Mouse (Mus musculus): ENCODE results near the gene Bach2.

Bach2 gene

DNA sequence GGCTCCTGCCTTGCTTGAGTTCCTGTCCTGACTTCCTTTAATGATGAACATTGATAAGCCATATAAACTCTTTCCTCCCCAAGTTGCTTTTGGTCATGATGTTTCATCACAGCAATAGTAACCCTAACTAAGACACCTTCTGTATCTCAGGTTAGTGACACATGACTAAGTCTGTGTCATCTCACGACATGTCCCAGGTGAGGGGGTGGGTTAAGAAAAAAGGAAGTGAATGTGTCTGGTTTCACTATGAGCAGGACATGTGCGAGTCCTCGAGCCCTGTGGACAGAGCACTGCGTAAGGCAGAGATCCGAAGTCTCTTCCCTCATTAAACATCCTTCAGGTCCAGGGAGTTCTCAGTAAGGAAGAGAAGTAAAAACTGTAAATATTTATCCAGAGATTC lies 162.9 kb downstream of the Bach2 start:
- no peak for DNase-seq

DNA sequence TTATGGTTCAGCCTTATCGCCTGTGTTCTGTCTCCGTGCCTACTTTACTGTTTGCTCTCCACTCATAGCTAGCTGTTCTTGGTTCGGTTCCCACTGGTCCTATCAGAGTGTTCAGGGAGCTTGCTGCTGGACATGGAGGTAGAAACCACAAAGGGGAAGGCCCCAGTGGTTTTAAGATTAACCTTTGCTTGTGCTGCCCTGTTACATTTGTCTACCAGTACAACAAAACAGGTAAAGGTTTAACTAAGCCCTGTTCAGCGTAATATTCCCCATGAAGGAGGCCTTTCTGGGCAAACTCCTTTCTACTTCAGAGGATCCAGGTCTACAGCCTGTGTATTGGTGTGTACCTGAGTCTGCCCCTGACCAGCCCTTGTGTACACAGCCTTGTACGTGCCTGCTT lies 164.9 kb downstream of the Bach2 start:
- DNase-seq = no peak

DNA sequence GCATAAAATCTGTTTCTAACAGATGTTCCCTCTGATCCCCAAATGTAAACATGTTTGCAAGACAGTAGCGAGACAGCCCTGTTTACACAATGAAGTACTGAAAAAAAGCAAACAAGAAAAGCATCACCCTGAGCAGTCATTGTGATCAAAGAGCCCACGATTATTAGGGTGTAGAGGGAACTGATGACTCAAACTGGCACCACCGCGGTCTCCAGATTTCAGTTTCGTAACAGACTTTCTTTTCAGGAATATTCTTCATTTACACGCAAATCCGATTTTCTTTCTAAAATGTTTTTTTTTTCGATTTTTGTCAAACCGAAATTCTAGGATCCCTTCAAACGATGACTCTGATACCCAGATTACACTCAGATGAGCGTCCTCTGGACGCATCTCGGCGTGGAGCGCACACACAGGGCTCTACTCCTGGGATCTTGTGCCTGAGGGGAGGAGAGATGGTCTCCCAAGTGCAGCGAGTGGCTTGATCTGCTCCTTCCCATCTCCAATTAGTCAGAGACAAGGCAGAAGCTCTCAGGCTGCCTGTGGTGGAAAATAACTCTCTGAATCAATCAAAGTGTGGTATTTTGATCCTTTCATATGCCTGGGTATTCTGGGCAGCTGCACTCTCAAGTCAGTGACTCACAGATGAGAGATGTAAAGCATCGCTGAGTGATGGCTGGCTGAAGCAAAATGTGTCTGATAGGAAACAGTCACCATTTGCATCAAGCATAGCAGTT lies 166.7 kb downstream of the Bach2 start:
- DNase-seq = no peak

DNA sequence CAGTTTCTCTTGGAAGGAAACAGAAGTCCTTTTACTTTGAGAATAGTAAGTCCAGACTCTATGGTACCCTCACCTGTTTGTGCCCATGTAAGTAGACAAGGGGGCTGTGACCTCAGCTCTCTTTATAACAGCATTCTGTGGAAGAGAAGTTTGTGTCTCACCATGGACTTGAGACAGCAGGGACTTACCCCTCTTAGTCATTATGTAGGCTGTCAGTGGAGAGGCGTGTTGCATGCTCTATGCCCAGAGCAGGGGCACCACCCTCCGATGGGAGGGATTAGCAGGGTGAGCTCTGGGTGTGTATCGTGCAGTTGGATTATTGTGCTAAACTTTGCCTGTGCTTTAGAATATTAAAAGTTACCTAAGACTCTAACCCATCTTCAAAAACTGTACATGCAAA lies 167.4 kb downstream of the Bach2 start:
- no peak for DNase-seq

DNA sequence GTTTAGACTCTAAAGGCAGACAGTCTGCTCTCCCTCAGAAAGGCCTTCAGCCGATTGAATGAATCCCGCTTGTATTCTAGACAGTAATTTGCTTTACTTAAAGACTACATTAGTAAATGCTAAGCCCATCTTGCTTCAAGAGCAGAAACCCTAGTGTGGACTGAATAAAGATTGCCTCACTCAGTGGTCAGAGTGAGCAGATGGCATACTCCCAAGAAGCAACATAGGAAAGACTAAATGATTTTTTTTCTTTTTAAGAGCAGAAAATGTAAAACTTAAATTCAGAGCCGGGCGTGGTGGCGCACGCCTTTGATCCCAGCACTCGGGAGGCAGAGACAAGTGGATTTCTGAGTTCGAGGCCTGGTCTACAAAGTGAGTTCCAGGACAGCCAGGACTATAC lies 169.9 kb downstream of the Bach2 start:
- DNase-seq = no peak

DNA sequence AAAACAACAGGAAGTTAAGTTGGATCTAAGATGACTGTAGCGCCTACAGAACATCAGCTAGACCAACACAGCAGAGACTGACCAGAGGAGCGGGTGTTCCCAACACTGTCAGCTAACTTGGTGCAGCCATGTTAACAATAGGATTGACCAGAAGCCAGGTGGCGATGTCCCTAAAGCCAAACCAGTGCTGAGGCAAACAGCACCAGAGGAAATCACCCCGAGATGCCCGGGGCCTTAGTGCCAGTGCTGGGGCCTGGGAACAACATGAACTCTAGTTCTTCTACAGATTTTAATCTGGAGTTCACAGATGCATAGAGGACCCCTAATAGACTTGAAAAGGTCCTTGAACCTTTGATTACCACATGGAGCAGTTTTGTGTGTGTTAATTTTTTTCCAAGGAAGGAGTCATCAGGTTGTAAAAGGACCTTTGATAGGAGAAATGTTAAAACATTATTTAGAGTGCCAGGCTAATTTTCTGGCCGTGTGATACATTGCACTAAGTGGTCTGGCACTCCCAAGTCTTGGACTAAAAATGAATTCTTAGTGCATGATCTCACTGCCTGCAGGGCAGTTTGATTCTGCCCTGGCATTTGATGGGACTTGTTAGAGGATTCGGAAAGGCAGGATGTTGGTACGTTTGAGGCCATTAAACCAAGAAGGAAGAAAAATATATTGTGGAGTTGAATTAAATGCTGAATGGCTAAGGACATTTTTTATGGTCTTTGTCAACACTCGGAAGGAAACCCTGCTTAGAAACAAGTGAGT lies 170.7 kb downstream of the Bach2 start:
- no peak for DNase-seq

DNA sequence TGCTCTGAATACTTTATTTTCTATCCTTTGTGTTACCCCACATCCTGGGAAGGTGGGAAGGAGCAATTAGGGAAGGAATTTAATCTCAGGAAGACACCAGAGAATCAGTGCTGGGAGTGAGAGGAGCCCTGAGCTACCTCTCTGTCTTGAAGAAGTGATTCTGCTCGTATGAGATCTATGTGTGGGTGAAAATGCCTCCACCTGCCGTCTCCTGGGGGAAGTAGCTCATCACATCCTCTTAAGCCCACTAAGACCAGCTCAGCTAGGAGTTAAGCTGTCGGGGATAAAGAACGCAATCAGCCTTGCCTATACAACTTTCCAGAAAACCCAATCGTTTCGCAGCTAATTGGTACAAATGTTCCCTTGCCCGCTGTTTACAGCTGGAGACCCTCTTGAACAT lies 174.5 kb downstream of the Bach2 start:
- DNase-seq = no peak

DNA sequence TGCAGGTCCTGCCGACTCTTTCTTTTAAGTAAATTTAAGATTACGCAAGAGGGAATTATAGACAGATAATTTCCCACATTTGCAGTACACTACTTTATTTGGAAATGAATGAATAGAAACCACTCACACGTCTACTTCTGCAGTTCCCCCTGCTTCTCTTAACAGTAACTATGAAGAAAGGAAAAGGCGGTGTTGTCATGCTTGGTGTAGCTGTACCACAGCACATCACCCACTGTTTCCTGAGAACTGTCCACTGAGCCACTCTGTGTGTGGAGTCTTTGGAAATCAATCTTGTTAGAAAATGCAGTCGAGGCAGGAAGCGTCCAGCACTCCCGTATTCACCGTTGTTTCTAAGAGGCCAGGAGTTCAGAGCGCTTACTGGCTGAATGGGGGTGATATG lies 174.9 kb downstream of the Bach2 start:
- DNase-seq = no peak

DNA sequence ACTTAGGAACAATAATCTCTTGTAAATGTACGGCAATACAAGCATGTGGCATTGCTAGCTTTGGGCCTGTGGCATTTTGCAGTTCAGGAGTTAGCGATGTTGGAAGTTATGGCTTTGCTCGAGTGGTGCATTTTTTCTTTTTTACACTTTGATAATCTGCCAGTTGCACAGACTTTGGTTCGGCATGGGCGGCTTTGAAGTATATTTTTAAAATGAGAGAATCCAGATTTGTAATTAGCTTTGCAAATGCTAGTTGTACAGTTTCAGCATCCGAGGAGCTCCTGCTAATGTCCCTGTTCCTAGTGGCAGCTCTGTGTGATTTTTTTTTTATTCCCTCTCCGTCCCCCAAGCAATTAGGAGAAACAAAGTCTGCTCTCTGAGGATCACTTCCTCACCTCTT lies 176.4 kb downstream of the Bach2 start:
- DNase-seq = no peak

DNA sequence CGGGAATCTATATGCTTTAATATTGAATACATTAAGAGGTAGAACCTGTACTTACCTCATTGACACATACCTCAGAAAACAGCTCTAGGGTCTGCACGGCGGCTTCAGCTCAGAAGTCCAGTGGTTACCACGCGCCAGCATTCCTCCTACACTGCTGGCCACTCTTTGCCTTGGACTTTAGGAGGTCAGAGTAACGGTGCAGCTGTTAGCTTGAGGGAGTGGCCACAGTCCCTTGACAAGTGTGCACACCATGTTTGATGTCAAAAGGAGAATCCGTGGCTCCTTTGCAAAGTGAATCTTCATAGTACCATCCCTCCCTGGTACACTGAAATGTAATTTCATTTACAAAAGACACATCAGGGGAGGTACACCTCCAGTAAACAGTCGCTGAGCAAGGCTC lies 179.3 kb downstream of the Bach2 start:
- no peak for DNase-seq

DNA sequence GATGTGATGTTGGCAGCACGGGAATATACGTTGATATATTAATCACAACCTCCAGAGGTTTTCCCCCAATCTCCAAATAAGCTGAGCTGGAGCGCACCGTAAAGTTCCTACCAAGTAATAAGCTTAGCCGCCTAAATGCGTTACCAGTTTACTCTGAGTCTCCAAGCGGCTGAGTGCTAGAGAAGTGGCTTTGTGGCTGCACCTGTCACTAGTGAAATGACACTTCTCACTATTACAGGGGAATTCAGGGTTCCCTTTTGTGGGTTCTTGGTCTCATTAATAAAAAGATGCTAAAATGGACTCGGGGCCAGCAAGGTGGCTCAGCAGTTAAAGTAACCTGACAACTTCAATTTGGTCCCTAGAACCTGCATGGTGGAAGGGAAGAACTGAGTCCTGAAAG lies 183.0 kb downstream of the Bach2 start:
- DNase-seq = no peak

DNA sequence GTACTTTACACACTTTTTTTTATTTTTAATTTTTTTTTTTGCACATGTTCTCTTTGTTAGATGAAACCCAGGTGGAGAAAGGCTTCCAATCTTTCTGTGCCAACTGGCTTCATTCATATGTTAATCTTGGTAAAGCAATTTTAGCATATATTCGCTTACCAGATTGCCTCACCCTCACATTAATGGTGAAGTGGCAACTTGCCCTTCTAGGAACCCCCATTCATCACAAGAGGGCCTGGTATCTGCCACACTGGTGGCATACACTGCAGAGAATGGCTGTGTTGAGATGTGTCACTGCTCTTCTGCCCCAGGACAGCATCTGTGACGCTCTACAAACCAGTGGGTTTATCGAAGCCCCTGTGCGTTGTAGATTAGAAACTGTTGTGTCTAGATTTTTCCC lies 183.8 kb downstream of the Bach2 start:
- DNase-seq = no peak

DNA sequence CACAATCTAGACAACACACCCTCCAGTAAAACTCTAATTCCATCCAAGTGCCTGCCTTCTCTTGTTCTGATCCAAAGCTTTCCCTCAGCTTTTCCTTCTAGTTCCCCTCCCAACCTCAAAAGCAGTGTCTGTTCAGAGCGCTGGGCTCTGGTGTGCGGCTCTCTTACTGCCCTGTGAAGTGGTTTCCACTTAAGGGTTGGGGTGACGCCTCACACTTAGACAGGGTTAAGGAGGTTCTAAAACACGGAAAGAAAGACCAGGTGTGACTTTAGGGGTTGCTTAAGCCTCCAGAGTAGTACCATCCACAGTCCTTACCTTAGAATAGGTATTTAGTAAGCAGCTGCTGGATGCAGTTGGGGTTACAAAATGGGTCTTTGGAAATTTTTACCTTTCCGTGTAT lies 185.1 kb downstream of the Bach2 start:
- DNase-seq = no peak

DNA sequence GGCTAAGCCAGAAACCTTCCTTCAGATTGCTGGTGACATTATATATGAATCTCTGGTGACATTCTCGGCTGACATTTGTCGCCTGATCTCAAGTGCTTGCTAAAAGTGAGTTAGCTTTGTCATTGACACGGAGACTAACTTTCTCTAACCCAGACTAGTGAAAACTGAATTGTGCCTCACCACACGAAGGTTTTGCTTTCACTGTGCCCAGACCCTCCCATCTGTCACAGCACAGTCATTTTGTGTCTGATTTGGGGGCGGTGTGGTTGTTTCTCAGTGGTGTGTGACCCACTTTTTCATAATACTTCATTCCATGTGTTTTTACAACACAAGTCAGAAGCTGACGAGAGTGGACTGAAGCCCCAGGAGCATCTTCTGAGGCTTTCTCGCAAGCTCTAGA lies 185.8 kb downstream of the Bach2 start:
- DNase-seq = no peak

DNA sequence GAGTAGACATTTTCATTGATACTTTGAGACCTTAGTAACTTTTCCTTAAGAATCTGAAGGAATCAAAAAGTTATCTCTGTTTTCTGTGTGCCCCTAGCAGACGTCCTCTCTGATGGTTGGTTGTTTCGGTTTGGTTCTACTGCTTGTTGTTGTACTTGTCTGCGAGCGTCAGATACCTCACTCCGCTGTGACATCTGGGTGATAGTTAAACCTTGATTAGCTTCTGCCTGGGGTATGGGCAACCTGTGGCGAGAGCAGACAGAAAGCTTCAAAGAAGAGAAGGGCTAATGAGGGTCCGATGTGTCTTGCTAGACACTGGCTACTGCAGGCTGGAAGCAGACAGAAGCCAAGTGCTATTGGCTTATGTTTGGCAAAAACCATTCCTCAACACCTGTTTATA lies 186.5 kb downstream of the Bach2 start:
- DNase-seq = no peak

DNA sequence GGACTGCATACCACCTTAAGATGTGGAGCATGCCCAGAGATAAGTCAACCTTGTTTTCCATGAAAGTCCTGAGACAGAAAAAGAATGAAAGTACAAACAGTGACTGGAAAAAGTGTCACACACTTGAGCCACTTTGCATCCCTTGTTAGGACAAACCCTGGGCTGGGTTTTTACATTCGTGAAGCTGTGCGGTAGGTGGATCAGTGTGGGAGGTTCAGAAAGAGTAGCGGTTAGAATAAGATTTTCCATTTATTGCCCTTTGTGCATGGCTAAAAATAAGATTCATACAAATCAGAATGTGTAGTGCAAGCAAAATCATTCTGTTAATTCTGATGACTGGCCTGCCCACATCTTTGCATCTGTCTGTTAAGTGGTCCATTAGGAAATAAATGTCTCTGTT lies 187.0 kb downstream of the Bach2 start:
- no peak for DNase-seq

DNA sequence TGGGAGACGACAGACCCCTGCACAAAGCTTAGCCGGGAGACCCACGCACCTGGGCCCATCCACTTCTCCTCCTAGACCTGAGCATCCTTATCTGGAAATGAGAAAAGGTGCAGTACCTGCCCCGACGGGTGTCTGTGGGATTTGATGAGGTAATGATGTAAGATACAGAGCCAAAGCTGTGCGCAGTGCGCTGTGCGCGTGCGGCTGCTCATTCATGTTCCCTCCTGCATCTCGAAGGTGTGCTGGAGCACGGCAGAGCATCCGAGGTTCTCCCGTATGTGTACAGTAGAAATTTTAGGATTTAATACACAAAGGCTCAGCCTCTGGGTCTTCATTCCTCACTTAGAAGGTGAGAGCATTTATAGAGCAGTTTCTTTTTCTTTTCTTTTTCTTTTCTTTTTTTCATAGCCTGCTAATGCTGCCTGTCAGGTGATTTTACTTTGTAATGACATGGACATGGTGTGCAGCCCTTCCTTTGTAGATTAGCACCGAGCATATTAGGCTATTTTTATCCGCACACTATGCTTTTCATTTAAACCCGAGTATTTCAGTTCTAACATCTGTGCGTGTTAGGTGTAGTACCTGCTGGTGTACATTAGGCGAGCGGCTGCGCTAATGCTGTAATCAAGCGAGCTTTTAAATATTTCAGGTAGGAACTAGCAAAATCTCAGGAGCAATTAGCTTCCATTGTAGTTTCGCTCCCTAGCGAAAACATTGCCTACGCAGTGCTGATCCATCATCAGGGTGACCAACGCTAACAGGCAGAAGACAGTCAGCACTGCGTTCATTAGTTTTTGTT lies 188.4 kb downstream of the Bach2 start:
- no peak for DNase-seq

DNA sequence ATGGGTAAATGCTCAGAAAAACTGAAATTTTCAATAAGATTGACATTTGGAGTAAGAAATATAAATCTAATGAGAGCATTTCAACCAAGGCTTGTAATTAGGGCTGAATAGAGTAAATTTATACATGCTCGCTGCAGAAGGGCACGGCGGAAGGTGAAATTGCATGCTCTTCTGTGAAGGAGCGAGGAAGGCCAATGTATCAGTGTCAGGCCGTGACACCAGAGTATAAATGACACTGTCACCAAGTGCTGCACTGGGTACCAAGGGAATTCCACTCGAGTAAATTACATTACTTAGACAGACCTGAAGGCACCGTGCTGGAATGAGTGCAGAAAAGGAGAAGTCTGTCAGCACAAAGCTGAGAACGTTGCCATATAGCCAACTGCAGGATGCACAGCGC lies 190.1 kb downstream of the Bach2 start:
- DNase-seq = no peak

DNA sequence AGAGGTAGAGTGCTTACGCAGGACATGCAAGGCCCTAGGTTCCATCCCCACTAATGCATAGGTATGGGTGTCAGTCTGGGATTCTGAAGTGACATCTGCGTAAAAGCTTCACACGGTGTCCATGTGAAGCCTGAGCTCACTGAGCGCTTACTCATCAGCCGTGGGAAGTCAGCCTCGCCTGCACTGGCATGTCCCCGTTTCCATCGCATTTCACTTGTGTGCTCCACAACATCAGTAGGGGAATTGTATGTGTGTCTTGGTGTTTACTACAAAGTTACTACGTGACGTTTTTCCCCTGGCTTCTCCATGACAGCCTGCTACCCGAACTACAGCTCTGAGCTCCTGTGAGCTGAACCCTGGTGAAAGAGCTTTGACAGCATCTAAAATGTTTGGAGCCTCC lies 191.5 kb downstream of the Bach2 start:
- DNase-seq = no peak

DNA sequence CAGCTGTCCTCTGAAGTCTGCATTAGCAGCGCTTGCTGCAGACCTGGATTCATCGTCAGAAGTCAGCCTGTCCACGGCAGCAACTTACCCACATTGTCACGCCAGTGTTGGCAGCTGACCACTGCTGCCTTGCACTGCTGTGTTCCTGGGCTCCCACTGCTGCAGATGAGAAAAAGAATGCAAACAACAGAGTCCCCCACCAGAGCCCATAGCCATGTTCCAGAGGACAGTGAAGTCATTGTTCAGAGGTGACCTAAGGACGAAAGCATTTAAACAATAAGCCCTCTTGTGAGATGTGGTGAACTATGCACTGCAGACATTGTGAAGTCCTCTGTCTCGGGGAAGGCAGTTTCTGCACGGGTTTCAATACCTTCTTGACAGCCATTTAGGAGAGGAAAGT lies 192.4 kb downstream of the Bach2 start:
- DNase-seq = no peak

DNA sequence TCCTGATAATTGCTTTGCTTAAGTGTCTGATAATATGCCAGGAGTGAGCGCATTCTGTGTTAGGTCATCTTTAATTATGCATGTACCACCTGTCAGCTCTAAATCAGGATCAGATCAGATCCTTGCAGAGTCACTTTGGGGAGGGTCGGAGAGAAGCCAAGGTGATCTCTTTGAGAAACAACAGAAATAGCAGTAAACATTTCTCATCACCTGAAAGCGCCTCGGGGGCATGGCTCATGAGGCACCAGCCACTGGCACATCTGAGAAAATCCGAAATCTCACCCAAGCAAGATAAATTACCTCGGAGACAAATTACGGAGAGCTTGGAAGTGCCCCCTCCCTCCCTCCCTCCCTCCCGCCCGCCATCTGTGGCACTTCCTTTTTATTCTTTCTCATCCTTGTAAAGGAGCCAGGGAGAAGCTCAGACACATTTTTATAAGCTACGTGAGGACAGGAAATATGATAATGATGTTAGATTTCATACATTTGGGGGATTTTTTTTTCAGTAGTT lies 193.7 kb downstream of the Bach2 start:
- no peak for DNase-seq

DNA sequence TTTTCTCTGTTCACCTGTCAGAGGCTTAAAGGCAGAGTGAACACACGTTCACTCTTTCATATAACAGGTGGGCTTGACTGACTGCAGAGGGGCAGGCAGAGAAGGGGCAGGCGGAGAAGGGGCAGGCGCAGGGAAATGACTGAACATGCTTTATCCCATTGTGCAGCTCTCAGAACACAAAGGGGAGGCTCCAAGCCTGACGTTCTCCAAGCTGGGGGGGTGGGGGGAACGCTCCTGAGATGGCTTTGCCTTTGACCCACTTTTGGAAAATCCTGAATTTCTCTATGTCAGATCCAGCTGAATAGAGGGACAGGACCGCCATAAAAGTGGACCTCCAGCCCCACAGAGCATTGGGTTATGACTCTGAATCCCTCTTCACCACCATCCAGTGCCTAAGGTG lies 194.3 kb downstream of the Bach2 start:
- no peak for DNase-seq

DNA sequence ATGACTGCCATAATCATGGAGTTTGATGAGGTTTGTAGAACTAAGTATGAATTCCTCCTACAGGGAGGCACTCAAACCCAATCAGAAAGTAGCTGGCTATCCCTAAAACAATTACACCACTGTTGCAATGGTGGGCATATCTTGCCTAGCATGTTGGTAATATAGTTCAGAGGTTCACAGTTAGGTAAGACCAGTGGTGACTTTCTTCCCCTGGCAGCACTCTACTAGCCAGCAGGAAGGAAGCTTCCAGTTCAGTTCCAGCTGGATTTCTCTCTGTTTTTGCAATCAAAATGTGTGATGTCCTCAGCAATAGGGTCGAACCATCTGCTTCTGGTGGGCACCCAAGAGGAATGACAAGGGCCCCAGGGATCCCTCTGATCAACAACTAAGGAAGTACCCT lies 196.0 kb downstream of the Bach2 start:
- no peak for DNase-seq
